Mouse (Mus musculus) kidney, adult 2 months (tissue): ENCODE results near the gene Chst8.

Source experiments
- CTCF ChIP-seq: fragments of 200-500 bp; conservative IDR thresholded peaks from 2 replicates; pipeline ENCODE4 v1.5.1; 2011; ENCODE audit warnings: low read depth, mild to moderate bottlenecking, control low read depth, low read length, moderate library complexity, mixed read lengths; ENCODE audit not compliant: insufficient read depth, insufficient read length
- POLR2A ChIP-seq: fragments of 200-500 bp; IDR thresholded peaks from one replicate; pipeline ENCODE4 v1.6.1; 2011; ENCODE audit warnings: low read depth, low read length, control low read depth

GRCm38 (mm10) chr7:34773309-34773708 lies 39.2 kb downstream of the Chst8 start:
- no peak for TF ChIP-seq POLR2A
- no peak for TF ChIP-seq CTCF
